Mouse (Mus musculus) megakaryocyte, embryonic 14.5 days (primary cell): ENCODE measurements at regions not wholly inside any gene's neighbourhood (a gene's known extent, or its start where the extent isn't known, plus 50 kb on each side); places are given as distances from the start of the nearest gene placed in this dataset.

Source experiments
- H3K27me3 ChIP-seq: replicated peaks from 2 replicates; pipeline ENCODE3; 2012; ENCODE audit warnings: inconsistent platforms
- H3K36me3 ChIP-seq: replicated peaks from 2 replicates; pipeline ENCODE3; 2012; ENCODE audit warnings: low read length, inconsistent platforms, mixed read lengths
- H3K4me1 ChIP-seq: 2 replicates; pipeline ENCODE4 v1.6.1; 2012; ENCODE audit warnings: inconsistent platforms
- H3K4me3 ChIP-seq: replicated peaks from 2 replicates; pipeline ENCODE3; 2012; ENCODE audit warnings: moderate library complexity, mild to moderate bottlenecking, inconsistent platforms
- H3K9me3 ChIP-seq: 2 replicates; pipeline ENCODE4 v1.6.1; 2012; ENCODE audit warnings: inconsistent platforms
- FLI1 ChIP-seq: IDR thresholded peaks from 2 replicates; pipeline ENCODE4 v1.6.1; 2012; ENCODE audit warnings: low read length, inconsistent platforms, mixed read lengths
- GATA1 ChIP-seq: IDR thresholded peaks from 3 replicates; pipeline ENCODE4 v1.6.1; 2012; ENCODE audit warnings: mixed read lengths, low read length, inconsistent platforms, borderline replicate concordance

DNA sequence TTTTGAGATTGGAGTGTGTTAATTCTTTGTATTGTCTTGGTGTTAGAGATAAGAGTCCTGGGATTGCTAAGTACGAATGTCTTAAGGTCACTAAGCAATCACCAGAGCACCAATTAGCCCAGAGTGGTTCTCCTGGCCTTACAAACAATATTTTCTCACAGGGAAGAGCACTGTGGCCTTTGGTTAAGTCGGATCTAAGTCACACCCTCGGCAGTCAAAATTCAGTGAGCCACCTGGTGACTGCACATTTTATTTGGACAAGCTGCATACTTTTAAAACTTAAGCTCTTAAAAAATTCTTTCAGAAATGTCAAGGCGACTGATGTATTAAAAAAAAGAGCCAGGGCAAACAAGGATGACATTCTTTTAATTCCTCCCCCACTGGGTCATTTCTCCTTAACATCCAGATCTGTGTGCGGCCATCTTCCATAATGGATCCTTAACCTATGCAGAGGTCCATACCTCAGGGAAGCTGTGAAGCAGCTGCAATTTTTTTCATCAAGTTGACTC, 60.9 kb upstream of the Foxa2 start:
- no peaks in the 10 kb centered on the region for H3K4me1 ChIP-seq
- no peaks in the 10 kb centered on the region for H3K9me3 ChIP-seq
- TF ChIP-seq GATA1 (no peak), FLI1 (no peak)
- H3K4me3 ChIP-seq, result no peak overlapping the region
- H3K27me3 ChIP-seq, result peaks cover 4% of the 10 kb centered on the region
- H3K36me3 ChIP-seq, result no peaks in the 10 kb centered on the region

- Histone ChIP-seq H3K9me3 (no peaks in the 10 kb centered on the region), H3K4me1 (no peaks in the 10 kb centered on the region), H3K27me3 (peaks cover 2% of the 10 kb centered on the region), H3K36me3 (no peaks in the 10 kb centered on the region), H3K4me3 (no peak overlapping the region)
- TF ChIP-seq GATA1, result no peak
- TF ChIP-seq FLI1, result no peak
These were observed 63.4 kb upstream of the Foxa2 start for GRCm38 (mm10) chr2:148110149-148110548.

DNA sequence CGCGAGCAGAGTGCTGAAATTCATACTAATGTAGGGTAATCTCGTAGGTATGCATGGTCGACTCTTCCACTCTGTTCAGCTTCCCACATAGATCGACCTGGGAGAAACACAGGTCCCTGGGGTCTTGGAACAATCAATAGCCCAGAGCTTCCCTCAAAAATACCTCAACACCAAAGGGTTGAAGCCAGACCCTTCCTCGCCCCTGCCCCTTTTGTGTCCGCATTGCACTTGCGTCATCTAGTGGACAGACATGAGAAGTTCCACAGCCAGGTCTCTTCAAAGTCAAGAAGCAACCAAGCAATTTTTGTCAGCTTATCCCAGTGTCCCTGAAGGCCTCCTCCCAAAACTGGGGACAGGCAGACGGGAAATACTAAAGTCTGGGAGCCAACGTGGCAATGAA, 65.1 kb upstream of the Foxa2 start:
- peaks cover 2% of the 10 kb centered on the region for H3K27me3 ChIP-seq
- no peak overlapping the region for H3K4me3 ChIP-seq
- no peaks in the 10 kb centered on the region for H3K9me3 ChIP-seq
- TF ChIP-seq GATA1 (no peak), FLI1 (no peak)
- H3K36me3 ChIP-seq, result no peaks in the 10 kb centered on the region
- no peaks in the 10 kb centered on the region for H3K4me1 ChIP-seq

GRCm38 (mm10) chr2:148113184-148113583, 66.4 kb upstream of the Foxa2 start:
- H3K9me3 ChIP-seq, result no peaks in the 10 kb centered on the region
- TF ChIP-seq GATA1 (no peak), FLI1 (no peak)
- peaks cover 2% of the 10 kb centered on the region for H3K27me3 ChIP-seq

GRCm38 (mm10) chr2:148114600-148114999, 67.8 kb upstream of the Foxa2 start:
- H3K4me1 ChIP-seq, result no peaks in the 10 kb centered on the region
- TF ChIP-seq FLI1 (no peak), GATA1 (no peak)
- H3K9me3 ChIP-seq, result no peaks in the 10 kb centered on the region
- H3K27me3 ChIP-seq, result peaks cover 2% of the 10 kb centered on the region
- H3K4me3 ChIP-seq, result no peak overlapping the region
- H3K36me3 ChIP-seq, result no peaks in the 10 kb centered on the region

More at GRCm38 (mm10) chr2:148113184-148113583, 66.4 kb upstream of the Foxa2 start:
- H3K4me1 ChIP-seq, result no peaks in the 10 kb centered on the region
- H3K4me3 ChIP-seq, result no peak overlapping the region
- no peaks in the 10 kb centered on the region for H3K36me3 ChIP-seq

DNA sequence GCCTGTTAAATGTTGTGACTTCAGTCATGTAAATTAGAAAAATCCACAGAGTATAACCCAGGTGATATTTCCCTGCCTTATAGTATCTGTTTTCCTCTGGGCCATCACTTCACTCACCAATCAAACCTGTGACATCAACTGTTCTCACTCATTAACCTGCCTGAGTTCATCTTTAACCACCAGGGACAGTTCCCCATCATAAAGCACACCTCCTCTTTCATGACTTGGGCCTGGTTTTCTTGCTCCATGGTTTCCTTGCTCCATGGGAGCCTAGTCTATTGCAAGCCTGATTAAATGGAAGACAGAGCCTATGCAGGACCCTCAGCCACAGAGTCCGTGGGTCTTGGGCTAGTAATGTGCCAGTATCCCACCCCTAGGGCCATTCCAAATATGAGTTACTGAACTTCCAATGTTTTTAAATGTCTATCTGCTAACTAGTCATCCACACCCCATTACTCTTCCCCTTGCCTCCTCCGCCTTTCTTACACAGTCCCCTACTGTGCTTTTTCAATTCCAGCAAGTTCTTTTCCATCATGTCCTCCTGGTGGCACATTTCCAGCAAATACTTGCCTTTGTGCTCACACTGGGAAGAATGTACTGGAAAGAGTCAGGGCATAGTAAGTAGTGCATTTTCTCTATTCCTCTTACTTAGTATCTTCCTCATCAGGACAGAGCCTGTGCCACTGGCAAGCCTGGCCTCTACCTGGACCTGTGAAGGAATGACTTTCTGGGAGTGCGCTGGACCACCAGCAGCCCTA, 69.4 kb upstream of the Foxa2 start:
- Histone ChIP-seq H3K36me3 (no peaks in the 10 kb centered on the region), H3K4me1 (no peaks in the 10 kb centered on the region), H3K9me3 (no peaks in the 10 kb centered on the region), H3K4me3 (no peak overlapping the region), H3K27me3 (peaks cover 8% of the 10 kb centered on the region)
- TF ChIP-seq FLI1, result no peak

- peaks cover under 1% of the 10 kb centered on the region; the same call in 1 of the 2 replicates for H3K4me1 ChIP-seq
- H3K4me3 ChIP-seq, result no peak overlapping the region
- H3K36me3 ChIP-seq, result no peaks in the 10 kb centered on the region
- H3K27me3 ChIP-seq, result peaks cover 9% of the 10 kb centered on the region
- TF ChIP-seq GATA1 (no peak), FLI1 (no peak)
- H3K9me3 ChIP-seq, result no peaks in the 10 kb centered on the region
These were observed 70.7 kb upstream of the Foxa2 start for GRCm38 (mm10) chr2:148117420-148117819.

DNA sequence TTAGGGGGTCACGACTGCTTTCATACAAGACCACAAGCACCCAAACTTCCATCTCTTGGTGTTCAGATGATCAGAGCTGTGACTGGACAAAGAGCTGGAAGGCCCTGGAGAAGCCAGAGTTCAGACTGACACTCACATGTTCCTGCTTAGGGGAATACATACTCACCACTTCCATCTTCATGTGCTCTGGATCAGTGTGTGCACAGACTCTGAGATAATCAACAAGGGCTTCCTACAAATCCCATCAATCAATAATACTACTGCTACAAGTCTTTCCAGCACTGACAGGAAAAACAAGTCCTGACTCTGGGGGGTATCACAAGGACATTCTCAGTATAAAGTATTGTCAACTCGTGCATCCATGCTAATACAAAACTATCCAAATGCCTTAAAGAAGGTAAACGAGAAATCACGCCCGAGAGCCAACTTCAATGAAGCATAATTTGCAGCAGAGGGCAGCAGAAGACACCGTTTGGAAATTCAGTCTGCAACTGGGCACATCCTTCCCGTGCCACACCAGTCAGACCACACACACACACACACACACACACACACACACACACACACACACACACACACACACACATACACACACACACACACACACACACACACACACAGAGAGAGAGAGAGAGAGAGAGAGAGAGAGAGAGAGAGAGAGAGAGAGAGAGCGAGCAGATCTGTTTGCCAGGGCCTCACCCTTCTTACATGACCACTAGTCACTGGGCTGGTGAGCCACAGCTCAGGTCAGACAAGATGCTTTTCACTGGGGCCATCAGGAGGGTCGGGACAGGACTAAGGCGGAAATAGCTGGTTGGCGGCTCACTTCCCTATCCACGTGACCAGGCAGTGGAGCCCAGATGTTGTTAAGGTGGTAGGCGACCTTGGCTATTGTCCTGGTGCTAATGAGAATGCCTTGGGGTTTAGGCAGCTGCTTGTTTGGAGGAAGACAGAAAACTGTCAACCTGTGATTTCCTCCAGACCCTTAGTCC, 75.4 kb upstream of the Foxa2 start:
- peaks cover 8% of the 10 kb centered on the region for H3K27me3 ChIP-seq
- H3K36me3 ChIP-seq, result no peaks in the 10 kb centered on the region
- H3K9me3 ChIP-seq, result no peaks in the 10 kb centered on the region
- H3K4me1 ChIP-seq, result peaks cover 4% of the 10 kb centered on the region
- TF ChIP-seq GATA1, result no peak
- no peak for TF ChIP-seq FLI1
- no peak overlapping the region for H3K4me3 ChIP-seq

- H3K27me3 ChIP-seq, result peaks cover 8% of the 10 kb centered on the region
These were observed 77.0 kb upstream of the Foxa2 start for GRCm38 (mm10) chr2:148123780-148124179.

More at GRCm38 (mm10) chr2:148123780-148124179, 77.0 kb upstream of the Foxa2 start:
- Histone ChIP-seq H3K4me3 (no peak overlapping the region), H3K9me3 (no peaks in the 10 kb centered on the region), H3K36me3 (no peaks in the 10 kb centered on the region), H3K4me1 (peaks cover 4% of the 10 kb centered on the region)
- TF ChIP-seq FLI1, result no peak
- TF ChIP-seq GATA1, result no peak
